Mouse (Mus musculus) embryonic facial prominence, embryonic 10.5 days (tissue): ENCODE measurements around the gene Gm38392. TPM values are rescaled to one million over a fixed set of nuclear protein-coding genes. Genes with fewer than 3 reads are reported as not detected.
A peak's percentile ranks its signal among the peaks of the same experiment; 100 is the strongest.

Experiments
- DNase-seq: peaks from one replicate; pipeline ENCODE4 v3.0.0-alpha.2; 2017; ENCODE audit warnings: low spot score
- H3K27ac ChIP-seq: fragments of 300-500 bp; sonication (generic); replicated peaks from 2 replicates; pipeline ENCODE4 v1.5.1; 2016; ENCODE audit warnings: mild to moderate bottlenecking
- H3K27me3 ChIP-seq: fragments of 300-500 bp; sonication (generic); replicated peaks from 2 replicates; pipeline ENCODE4 v1.6.1; 2016; ENCODE audit warnings: low read depth, mild to moderate bottlenecking; ENCODE audit not compliant: poor library complexity, severe bottlenecking
- H3K36me3 ChIP-seq: fragments of 300-500 bp; sonication (generic); replicated peaks from 2 replicates; pipeline ENCODE4 v1.6.1; 2016; ENCODE audit warnings: mild to moderate bottlenecking, moderate library complexity
- H3K4me1 ChIP-seq: fragments of 300-500 bp; sonication (generic); 2 replicates; pipeline ENCODE4 v1.6.1; 2016
- H3K4me3 ChIP-seq: fragments of 300-500 bp; sonication (generic); 2 replicates; pipeline ENCODE4 v1.5.1; 2016; ENCODE audit warnings: mild to moderate bottlenecking, moderate library complexity
- H3K9me3 ChIP-seq: fragments of 300-500 bp; sonication (generic); 2 replicates; pipeline ENCODE4 v1.6.1; 2016; ENCODE audit warnings: mild to moderate bottlenecking
- WGBS: fragments of 180-500 bp; shearing (Covaris S2); methylation state at CpG from one replicate; pipeline ENCODE4 v1.1.7; 2016; 5-methylcytosine and 5-hydroxymethylcytosine counted together
- polyA plus RNA-seq: library from polyadenylated mRNA; unstranded; fragments of >200 nt; fragmentation: Nextera tagmentation; extraction: Ambion mirVana; gene quantifications from 2 replicates; pipeline ENCODE4 v1.2.1, GENCODE M21; 2016

Gm38392 gene
- polyA plus RNA-seq, 1 experiment from 2014 or later: not detected

- H3K27ac ChIP-seq: peak overlapping the region; percentile 58; the same call in 1 of the 2 replicates
- peaks cover 34% of the 10 kb centered on the region for H3K4me1 ChIP-seq
- no peaks in the 10 kb centered on the region for H3K36me3 ChIP-seq
- peaks cover 100% of the 10 kb centered on the region for H3K27me3 ChIP-seq
- DNase-seq: no peak
- no peaks in the 10 kb centered on the region for H3K9me3 ChIP-seq
- under 1% methylated on average over 14 of the region's 14 CpGs for WGBS
- H3K4me3 ChIP-seq: peak overlapping the region; percentile 44
Measured at GRCm38 (mm10) chr3:88206901-88207371, 80.1 kb downstream of the Gm38392 start.

GRCm38 (mm10) chr3:88206500-88206899 lies 80.5 kb downstream of the Gm38392 start:
- no peak for DNase-seq
- Histone ChIP-seq H3K4me3 (peak overlapping the region; percentile 44; the same call in 1 of the 2 replicates), H3K4me1 (peaks cover 34% of the 10 kb centered on the region), H3K9me3 (no peaks in the 10 kb centered on the region), H3K27me3 (peaks cover 100% of the 10 kb centered on the region), H3K27ac (peak overlapping the region; percentile 58; the same call in 1 of the 2 replicates), H3K36me3 (no peaks in the 10 kb centered on the region)
- 6% methylated on average over 3 of the region's 3 CpGs for WGBS

GRCm38 (mm10) chr3:88205563-88206491 lies 81.2 kb downstream of the Gm38392 start:
- H3K4me1 ChIP-seq: peaks cover 37% of the 10 kb centered on the region
- H3K36me3 ChIP-seq: no peaks in the 10 kb centered on the region
- H3K27ac ChIP-seq: peak overlapping the region; percentile 40; the same call in 1 of the 2 replicates
- WGBS: 2% methylated on average over 8 of the region's 8 CpGs
- DNase-seq: no peak
- H3K27me3 ChIP-seq: peaks cover 100% of the 10 kb centered on the region
- H3K9me3 ChIP-seq: no peaks in the 10 kb centered on the region
- H3K4me3 ChIP-seq: 0 out of 2 replicates have a peak overlapping the region, but pooled peaks have one; percentile 1

- no peak for DNase-seq
- H3K36me3 ChIP-seq: no peaks in the 10 kb centered on the region
- H3K4me3 ChIP-seq: 0 out of 2 replicates have a peak overlapping the region, but pooled peaks have one; percentile 1
- H3K9me3 ChIP-seq: no peaks in the 10 kb centered on the region
- H3K27me3 ChIP-seq: peaks cover 100% of the 10 kb centered on the region
- H3K27ac ChIP-seq: 0 out of 2 replicates have a peak overlapping the region, but pooled peaks have one; percentile 40
- WGBS: 3% methylated on average over 4 of the region's 4 CpGs
- peaks cover 43% of the 10 kb centered on the region for H3K4me1 ChIP-seq
Measured at GRCm38 (mm10) chr3:88205176-88205562, 81.8 kb downstream of the Gm38392 start.

DNA sequence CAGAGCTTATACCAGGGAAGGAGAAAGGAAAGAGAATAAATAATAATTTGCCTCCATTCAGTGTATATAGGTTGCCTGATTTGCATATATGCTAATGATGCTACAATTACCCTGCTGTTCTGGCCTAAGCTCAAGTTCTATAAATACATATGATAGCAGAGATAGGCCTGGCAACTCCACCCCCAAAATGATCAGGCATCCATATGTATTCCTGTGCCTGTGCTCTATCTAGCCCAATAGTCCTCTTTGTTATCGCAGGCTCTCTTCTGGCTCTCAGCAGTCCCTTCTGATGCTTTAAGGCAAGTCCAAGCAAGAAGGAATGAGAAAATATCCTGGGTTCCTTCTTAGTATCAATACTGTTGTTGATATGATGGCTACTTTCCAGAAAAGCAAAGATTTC lies 82.3 kb downstream of the Gm38392 start:
- H3K36me3 ChIP-seq: no peaks in the 10 kb centered on the region
- DNase-seq: no peak
- peaks cover 100% of the 10 kb centered on the region for H3K27me3 ChIP-seq
- no peak overlapping the region for H3K27ac ChIP-seq
- H3K4me1 ChIP-seq: peaks cover 43% of the 10 kb centered on the region
- no peaks in the 10 kb centered on the region for H3K9me3 ChIP-seq
- 12% methylated on average over 1 of the region's 1 CpGs for WGBS
- H3K4me3 ChIP-seq: no peak overlapping the region

GRCm38 (mm10) chr3:88203999-88204700 lies 82.9 kb downstream of the Gm38392 start:
- Histone ChIP-seq H3K27me3 (peaks cover 100% of the 10 kb centered on the region), H3K4me3 (no peak overlapping the region), H3K27ac (no peak overlapping the region), H3K9me3 (no peaks in the 10 kb centered on the region), H3K36me3 (no peaks in the 10 kb centered on the region), H3K4me1 (peaks cover 37% of the 10 kb centered on the region)
- peak; percentile 16 for DNase-seq
- 2% methylated on average over 7 of the region's 7 CpGs for WGBS

DNA sequence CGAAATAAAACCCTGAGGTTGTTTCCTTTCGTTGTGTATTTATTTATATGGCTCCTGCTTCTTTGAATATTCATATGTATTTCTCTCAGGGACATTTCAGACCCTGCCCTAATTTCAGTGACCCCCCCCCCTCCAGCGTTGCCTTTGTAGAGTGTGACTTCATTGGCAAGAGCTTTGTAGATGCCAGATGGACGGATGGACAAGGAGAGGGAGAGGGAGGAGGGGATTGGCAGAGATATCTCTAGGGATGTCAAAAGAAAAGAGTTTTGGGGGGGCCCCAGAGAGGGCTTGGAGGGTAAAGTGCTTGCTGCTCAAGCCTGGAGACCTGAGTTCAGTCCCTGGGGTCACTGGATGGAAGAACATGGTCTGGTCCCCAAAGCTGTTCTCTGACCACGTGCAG lies 83.6 kb downstream of the Gm38392 start:
- no peak overlapping the region for H3K27ac ChIP-seq
- 14% methylated on average over 5 of the region's 5 CpGs for WGBS
- H3K36me3 ChIP-seq: no peaks in the 10 kb centered on the region
- H3K9me3 ChIP-seq: no peaks in the 10 kb centered on the region
- H3K4me3 ChIP-seq: no peak overlapping the region
- peaks cover 100% of the 10 kb centered on the region for H3K27me3 ChIP-seq
- peaks cover 40% of the 10 kb centered on the region for H3K4me1 ChIP-seq
- DNase-seq: no peak

DNA sequence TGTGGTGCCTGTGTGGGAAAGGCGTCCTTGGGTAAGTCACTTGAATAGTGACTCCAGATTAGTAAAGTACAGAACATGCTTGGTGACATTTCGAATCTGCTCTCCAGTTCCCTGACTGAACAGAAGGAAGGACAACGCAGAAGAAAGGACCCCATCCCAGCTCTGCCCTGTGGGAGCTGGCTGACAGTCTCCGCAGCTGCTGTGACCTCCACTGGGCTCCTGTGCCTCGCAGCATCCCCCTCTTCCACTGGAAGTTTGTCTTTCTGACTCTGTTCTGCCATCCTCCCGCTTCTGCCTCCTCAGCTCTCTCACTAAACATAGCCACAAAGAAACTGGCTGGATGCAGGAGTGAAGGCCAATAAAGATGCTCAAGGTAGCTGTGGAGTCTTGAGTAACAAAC lies 84.0 kb downstream of the Gm38392 start:
- WGBS: 3% methylated on average over 6 of the region's 6 CpGs
- Histone ChIP-seq H3K27ac (no peak overlapping the region), H3K9me3 (no peaks in the 10 kb centered on the region), H3K36me3 (no peaks in the 10 kb centered on the region), H3K4me3 (no peak overlapping the region), H3K27me3 (peaks cover 100% of the 10 kb centered on the region), H3K4me1 (peaks cover 45% of the 10 kb centered on the region)
- DNase-seq: no peak

GRCm38 (mm10) chr3:88201640-88202039 lies 85.4 kb downstream of the Gm38392 start:
- WGBS: 14% methylated on average over 5 of the region's 5 CpGs
- Histone ChIP-seq H3K9me3 (no peaks in the 10 kb centered on the region), H3K4me1 (peaks cover 40% of the 10 kb centered on the region), H3K4me3 (peak overlapping the region; percentile 49; the same call in 1 of the 2 replicates), H3K36me3 (no peaks in the 10 kb centered on the region), H3K27me3 (peaks cover 100% of the 10 kb centered on the region), H3K27ac (no peak overlapping the region; the same call in 1 of the 2 replicates)
- DNase-seq: no peak

DNA sequence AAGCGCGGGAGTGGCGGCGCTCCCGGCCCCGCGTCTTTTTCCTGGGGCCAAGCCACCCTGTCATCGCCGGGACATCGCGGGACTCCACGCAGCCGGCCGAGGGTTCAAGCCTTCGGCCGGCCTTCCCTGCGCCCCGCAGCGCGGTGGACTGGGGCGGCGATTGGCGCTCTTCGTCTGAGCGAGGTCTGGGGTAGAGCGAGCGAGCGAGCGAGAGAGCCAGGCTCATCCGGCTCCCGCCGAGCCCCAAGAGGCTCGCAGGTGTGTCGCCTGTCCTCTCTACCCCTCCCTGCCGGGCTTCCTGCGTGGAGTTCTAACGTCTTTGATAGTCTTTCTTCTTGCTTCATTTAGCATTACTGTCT lies 86.1 kb downstream of the Gm38392 start:
- under 1% methylated on average over 37 of the region's 37 CpGs for WGBS
- H3K27ac ChIP-seq: peak overlapping the region; percentile 54
- peak; percentile 56 for DNase-seq
- no peaks in the 10 kb centered on the region for H3K9me3 ChIP-seq
- peaks cover 100% of the 10 kb centered on the region for H3K27me3 ChIP-seq
- H3K4me3 ChIP-seq: peak overlapping the region; percentile 49
- H3K4me1 ChIP-seq: peaks cover 33% of the 10 kb centered on the region
- H3K36me3 ChIP-seq: no peaks in the 10 kb centered on the region

GRCm38 (mm10) chr3:88200161-88200971 lies 86.6 kb downstream of the Gm38392 start:
- peaks cover 27% of the 10 kb centered on the region for H3K4me1 ChIP-seq

More at GRCm38 (mm10) chr3:88200161-88200971, 86.6 kb downstream of the Gm38392 start:
- DNase-seq: peak; percentile 65
- H3K9me3 ChIP-seq: no peaks in the 10 kb centered on the region
- H3K36me3 ChIP-seq: no peaks in the 10 kb centered on the region
- H3K4me3 ChIP-seq: peak overlapping the region; percentile 49
- H3K27ac ChIP-seq: peak overlapping the region; percentile 54
- peaks cover 100% of the 10 kb centered on the region for H3K27me3 ChIP-seq
- under 1% methylated on average over 61 of the region's 61 CpGs for WGBS
